In the genomic region with DNA sequence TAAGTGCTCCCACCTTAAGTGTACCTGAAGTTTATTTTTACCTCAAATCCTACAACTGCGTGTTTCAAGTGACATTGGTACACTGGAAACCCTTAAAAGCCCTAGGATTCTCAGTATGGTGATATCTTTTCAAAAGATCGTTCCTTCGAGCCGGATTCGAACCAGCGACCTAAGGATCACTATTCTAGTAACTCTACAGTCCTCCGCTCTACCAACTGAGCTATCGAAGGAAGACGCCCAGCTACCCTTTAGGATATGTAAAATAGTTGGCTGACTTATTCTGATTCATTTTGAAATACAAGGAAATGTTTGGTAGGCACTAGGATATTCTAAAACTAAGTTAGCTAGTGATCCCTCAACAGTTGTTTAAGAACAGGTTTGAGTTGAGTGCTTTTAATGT, we compare ENCODE assay signal across 8 mouse cellular contexts. TPM values are rescaled to one million over a fixed set of nuclear protein-coding genes. Genes with fewer than 3 reads are reported as not detected.
DNase-seq lines count a peak whose midpoint lies in the region; ATAC-seq and TF ChIP-seq lines count a peak whose summit lies in the region.

No protein-coding gene starts in this region.

- no peak overlapping the region for H3K9ac ChIP-seq in lung, embryonic 14.5 days
- H3K9ac ChIP-seq in forebrain, embryonic 11.5 days (ENCODE audit: low read length) = no peak overlapping the region
- H3K9ac ChIP-seq in intestine, embryonic 15.5 days = no peak overlapping the region
- H3K9ac ChIP-seq in limb, embryonic 14.5 days (ENCODE audit: low read depth, low read length, severe bottlenecking) = no peak overlapping the region

- no peaks in the 10 kb centered on the region for H3K27me3 ChIP-seq in lung, embryonic 14.5 days (ENCODE audit: insufficient read depth, low read length)
- no peaks in the 10 kb centered on the region for H3K27me3 ChIP-seq in forebrain, embryonic 11.5 days (ENCODE audit: control insufficient read depth, insufficient read depth, low read length)
- H3K27me3 ChIP-seq in intestine, embryonic 15.5 days (replicated peaks) = no peaks in the 10 kb centered on the region
- H3K27me3 ChIP-seq in limb, embryonic 14.5 days (ENCODE audit: control insufficient read depth, insufficient read depth, low read length) = no peaks in the 10 kb centered on the region

- peak overlapping the region; percentile 94 for H3K4me3 ChIP-seq in lung, embryonic 14.5 days (ENCODE audit: low read depth, low read length)
- H3K4me3 ChIP-seq in lung, adult 2 months (replicated peaks; ENCODE audit: extremely low read depth, low read depth, low read length) = no peak overlapping the region
- H3K4me3 ChIP-seq in forebrain, embryonic 11.5 days (ENCODE audit: low read depth, low read length) = no peak overlapping the region
- no peak overlapping the region for H3K4me3 ChIP-seq in intestine, embryonic 15.5 days (replicated peaks)
- no peak overlapping the region for H3K4me3 ChIP-seq in limb, embryonic 14.5 days (replicated peaks; ENCODE audit: low read length)

- H3K4me1 ChIP-seq in lung, embryonic 14.5 days (ENCODE audit: insufficient read depth) = peaks cover 2% of the 10 kb centered on the region; the same call in 1 of the 2 replicates
- peaks cover 2% of the 10 kb centered on the region; the same call in 1 of the 2 replicates for H3K4me1 ChIP-seq in lung, adult 2 months (ENCODE audit: control insufficient read depth, insufficient read depth, low read length)
- 0 out of 2 replicates have a peak, but pooled peaks cover 1% of the 10 kb centered on the region for H3K4me1 ChIP-seq in forebrain, embryonic 11.5 days (replicated peaks; ENCODE audit: control insufficient read depth, insufficient read depth, low read length)
- H3K4me1 ChIP-seq in intestine, embryonic 15.5 days (replicated peaks) = peaks cover 3% of the 10 kb centered on the region; the same call in 1 of the 2 replicates
- H3K4me1 ChIP-seq in limb, embryonic 14.5 days (ENCODE audit: control insufficient read depth, insufficient read depth, low read length) = peaks cover 19% of the 10 kb centered on the region

- WGBS in lung, embryonic 14.5 days = 5% methylated on average over 9 of the region's 9 CpGs
- WGBS in lung, adult 2 months = 13% methylated on average over 9 of the region's 9 CpGs
- WGBS in forebrain, embryonic 11.5 days = under 1% methylated on average over 9 of the region's 9 CpGs
- 11% methylated on average over 9 of the region's 9 CpGs for WGBS in intestine, embryonic 15.5 days
- 4% methylated on average over 9 of the region's 9 CpGs for WGBS in limb, embryonic 14.5 days

- H3K27ac ChIP-seq in lung, embryonic 14.5 days (ENCODE audit: low read depth) = no peak overlapping the region
- no peak overlapping the region for H3K27ac ChIP-seq in forebrain, embryonic 11.5 days (ENCODE audit: low read depth, low read length)
- H3K27ac ChIP-seq in intestine, embryonic 15.5 days = no peak overlapping the region
- no peak overlapping the region for H3K27ac ChIP-seq in limb, embryonic 14.5 days (replicated peaks; ENCODE audit: low read depth, low read length)

- peak; percentile 28; the same call in 1 of the 2 replicates for ATAC-seq in lung, embryonic 14.5 days (ENCODE audit: insufficient read depth)
- ATAC-seq in forebrain, embryonic 11.5 days (replicated peaks; ENCODE audit: low FRiP score) = no peak
- ATAC-seq in intestine, embryonic 15.5 days = peak; percentile 32
- ATAC-seq in limb, embryonic 14.5 days (ENCODE audit: low FRiP score, low read depth) = no peak
- no peak for ATAC-seq in inflammation-experienced regulatory T-cells, adult 6 months

- no peak for TF ChIP-seq CTCF in lung, embryonic 14.5 days (IDR thresholded peaks at IDR 0.05; ENCODE audit: low read depth)
- no peak for TF ChIP-seq CTCF in lung, adult 2 months (IDR thresholded peaks at IDR 0.05; ENCODE audit: insufficient read depth, low read length)

- peak overlapping the region; percentile 82 for H3K4me2 ChIP-seq in lung, embryonic 14.5 days
- H3K4me2 ChIP-seq in forebrain, embryonic 11.5 days (ENCODE audit: low read depth, low read length, severe bottlenecking) = peak overlapping the region; percentile 5; the same call in 1 of the 2 replicates
- peak overlapping the region; percentile 74 for H3K4me2 ChIP-seq in intestine, embryonic 15.5 days (replicated peaks)
- peak overlapping the region; percentile 90; the same call in 1 of the 2 replicates for H3K4me2 ChIP-seq in limb, embryonic 14.5 days (replicated peaks; ENCODE audit: low read depth, low read length, severe bottlenecking)

- H3K36me3 ChIP-seq in lung, embryonic 14.5 days (ENCODE audit: insufficient read depth) = peaks cover 19% of the 10 kb centered on the region; the same call in 1 of the 2 replicates
- no peaks in the 10 kb centered on the region; the same call in 1 of the 2 replicates for H3K36me3 ChIP-seq in forebrain, embryonic 11.5 days (ENCODE audit: control insufficient read depth, insufficient read depth, low read length)
- H3K36me3 ChIP-seq in intestine, embryonic 15.5 days = peaks cover 7% of the 10 kb centered on the region; the same call in 1 of the 2 replicates
- H3K36me3 ChIP-seq in limb, embryonic 14.5 days (ENCODE audit: control insufficient read depth, insufficient read depth, low read length) = peaks cover 20% of the 10 kb centered on the region

- no peaks in the 10 kb centered on the region for H3K9me3 ChIP-seq in lung, embryonic 14.5 days (ENCODE audit: low read depth, low read length)
- no peaks in the 10 kb centered on the region for H3K9me3 ChIP-seq in forebrain, embryonic 11.5 days (ENCODE audit: control insufficient read depth, low read length)
- H3K9me3 ChIP-seq in intestine, embryonic 15.5 days = no peaks in the 10 kb centered on the region
- no peaks in the 10 kb centered on the region for H3K9me3 ChIP-seq in limb, embryonic 14.5 days (ENCODE audit: control insufficient read depth, low read length)

- peak; percentile 94 for DNase-seq in lung, embryonic 14.5 days
- DNase-seq in lung, adult 2 months = no peak
- peak; percentile 70 for DNase-seq in adrenal gland, postnatal 10 days
- DNase-seq in forebrain, embryonic 11.5 days (ENCODE audit: low spot score) = peak; percentile 78
- peak; percentile 88 for DNase-seq in limb, embryonic 14.5 days (ENCODE audit: low spot score)
- peak; percentile 73 for DNase-seq in neural tube, embryonic 10.5 days (ENCODE audit: extremely low spot score, low spot score)

- no peak for TF ChIP-seq POLR2A in lung, adult 2 months (IDR thresholded peaks at IDR 0.05; ENCODE audit: borderline replicate concordance, extremely low read depth, low read depth, low read length)
- TF ChIP-seq POLR2A in limb, embryonic 14.5 days (IDR thresholded peaks at IDR 0.05; ENCODE audit: borderline replicate concordance, extremely low read depth, insufficient read depth, insufficient read length) = no peak

RNA-seq across cellular contexts. Expression of gene Abt1, which starts 1.8 kb away (rescaled TPM):
- polyA plus RNA-seq in lung, embryonic 14.5 days (2014; fragmentation: Nextera tagmentation; extraction: Ambion mirVana) = 12.7 and 13.5 TPM in 2 replicates
- 2.7 and 3.3 TPM in 2 replicates for polyA plus RNA-seq in lung, adult 2 months (2012; rRNA removed)
- total RNA-seq in adrenal gland, postnatal 10 days (2021) = 1 to 10 TPM; 6.1 to 7.1 TPM
- 13.0 and 13.5 TPM in 2 replicates for polyA plus RNA-seq in forebrain, embryonic 11.5 days (2014; fragmentation: Nextera tagmentation; extraction: Ambion mirVana)
- polyA plus RNA-seq in intestine, embryonic 15.5 days (2015; fragmentation: Nextera tagmentation; extraction: Ambion mirVana) = 11.2 TPM in 2 replicates
- polyA plus RNA-seq in limb, embryonic 14.5 days (2012; rRNA removed) = 6.9 and 9.9 TPM in 2 replicates
- 12.0 and 12.2 TPM in 2 replicates for polyA plus RNA-seq in limb, embryonic 14.5 days (2014; fragmentation: Nextera tagmentation; extraction: Ambion mirVana)
- 10 to 100 TPM; 11.3 to 13.4 (median 12.2) TPM for polyA plus RNA-seq in inflammation-experienced regulatory T-cells, adult 6 months (2017; shearing (Covaris generic))

RNA-seq across cellular contexts. Expression of gene Btn1a1, which starts 40.2 kb away (rescaled TPM):
- 0.07 and 0.18 TPM in 2 replicates for polyA plus RNA-seq in lung, embryonic 14.5 days (2014; fragmentation: Nextera tagmentation; extraction: Ambion mirVana)
- polyA plus RNA-seq in lung, adult 2 months (2012; rRNA removed) = not detected in 2 replicates
- under 1 TPM in 1 of 2 experiments, not detected in 1; 0.55 TPM for total RNA-seq in adrenal gland, postnatal 10 days (2021)
- 0.17 and 0.19 TPM in 2 replicates for polyA plus RNA-seq in forebrain, embryonic 11.5 days (2014; fragmentation: Nextera tagmentation; extraction: Ambion mirVana)
- polyA plus RNA-seq in intestine, embryonic 15.5 days (2015; fragmentation: Nextera tagmentation; extraction: Ambion mirVana) = 0.08 and 0.11 TPM in 2 replicates
- polyA plus RNA-seq in limb, embryonic 14.5 days (2012; rRNA removed) = 0.31 and 0.32 TPM in 2 replicates
- polyA plus RNA-seq in limb, embryonic 14.5 days (2014; fragmentation: Nextera tagmentation; extraction: Ambion mirVana) = not detected in 2 replicates
- polyA plus RNA-seq in inflammation-experienced regulatory T-cells, adult 6 months (2017; shearing (Covaris generic)) = not detected

RNA-seq across cellular contexts. Expression of gene Zfp322a, which starts 56.5 kb away (rescaled TPM):
- 54.5 and 59.3 TPM in 2 replicates for polyA plus RNA-seq in lung, embryonic 14.5 days (2014; fragmentation: Nextera tagmentation; extraction: Ambion mirVana)
- 1.4 and 2.4 TPM in 2 replicates for polyA plus RNA-seq in lung, adult 2 months (2012; rRNA removed)
- total RNA-seq in adrenal gland, postnatal 10 days (2021) = 10 to 100 TPM; 18.9 to 26.9 TPM
- polyA plus RNA-seq in forebrain, embryonic 11.5 days (2014; fragmentation: Nextera tagmentation; extraction: Ambion mirVana) = 61.9 and 72.7 TPM in 2 replicates
- 34.5 and 40.5 TPM in 2 replicates for polyA plus RNA-seq in intestine, embryonic 15.5 days (2015; fragmentation: Nextera tagmentation; extraction: Ambion mirVana)
- 15.1 and 20.2 TPM in 2 replicates for polyA plus RNA-seq in limb, embryonic 14.5 days (2012; rRNA removed)
- polyA plus RNA-seq in limb, embryonic 14.5 days (2014; fragmentation: Nextera tagmentation; extraction: Ambion mirVana) = 42.9 and 50.7 TPM in 2 replicates
- 10 to 100 TPM; 28.6 to 33.1 (median 30.2) TPM for polyA plus RNA-seq in inflammation-experienced regulatory T-cells, adult 6 months (2017; shearing (Covaris generic))

Comparison
In these comparisons a context has a peak if more than half of its experiments do, and no peak if none do; other contexts are left out.
1. ATAC-seq: peak in lung, embryonic 14.5 days (single experiment) and intestine, embryonic 15.5 days (single experiment); none in forebrain, embryonic 11.5 days (single experiment), limb, embryonic 14.5 days (single experiment) and inflammation-experienced regulatory T-cells, adult 6 months (single experiment).
2. H3K4me2 ChIP-seq: peak in every context shown above with its lines; median percentile 90 in limb, embryonic 14.5 days; 82 in lung, embryonic 14.5 days; 74 in intestine, embryonic 15.5 days; 5 in forebrain, embryonic 11.5 days.